Mouse (Mus musculus) right cerebral cortex, adult 2 months (tissue): ENCODE results near the gene Lars2.

ENCODE experiments used
- DNase-seq, 2 experiments: peaks; one replicate each; pipeline ENCODE4 v3.0.0; 2021 to 2022; ENCODE audit warnings: low spot score in 2 of 2

The Lars2 gene

DNA sequence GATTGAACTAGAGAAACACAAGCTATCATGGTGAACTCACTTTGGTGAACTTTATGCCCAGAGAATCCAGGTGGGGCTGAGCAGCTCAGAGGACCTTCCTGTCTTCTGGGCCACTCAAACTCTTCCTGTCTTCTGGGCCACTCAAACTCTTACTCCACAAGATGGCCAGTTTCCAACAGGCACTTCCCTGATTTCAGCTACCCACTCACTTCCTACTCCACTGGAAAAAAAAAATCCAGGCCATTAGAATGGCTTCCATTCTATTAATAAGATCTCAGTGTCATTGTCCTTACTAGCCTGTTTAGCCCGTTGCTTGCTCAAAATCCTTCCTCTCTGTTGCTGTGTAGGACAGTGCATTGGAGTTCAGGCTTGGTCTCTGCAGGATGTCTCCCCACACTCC is 108.8 kb downstream of the Lars2 start:
- DNase-seq, result no peak

- peak; percentile 20 to 21 for DNase-seq
Observed at GRCm38 (mm10) chr9:123478031-123478585, 111.4 kb downstream of the Lars2 start.

DNA sequence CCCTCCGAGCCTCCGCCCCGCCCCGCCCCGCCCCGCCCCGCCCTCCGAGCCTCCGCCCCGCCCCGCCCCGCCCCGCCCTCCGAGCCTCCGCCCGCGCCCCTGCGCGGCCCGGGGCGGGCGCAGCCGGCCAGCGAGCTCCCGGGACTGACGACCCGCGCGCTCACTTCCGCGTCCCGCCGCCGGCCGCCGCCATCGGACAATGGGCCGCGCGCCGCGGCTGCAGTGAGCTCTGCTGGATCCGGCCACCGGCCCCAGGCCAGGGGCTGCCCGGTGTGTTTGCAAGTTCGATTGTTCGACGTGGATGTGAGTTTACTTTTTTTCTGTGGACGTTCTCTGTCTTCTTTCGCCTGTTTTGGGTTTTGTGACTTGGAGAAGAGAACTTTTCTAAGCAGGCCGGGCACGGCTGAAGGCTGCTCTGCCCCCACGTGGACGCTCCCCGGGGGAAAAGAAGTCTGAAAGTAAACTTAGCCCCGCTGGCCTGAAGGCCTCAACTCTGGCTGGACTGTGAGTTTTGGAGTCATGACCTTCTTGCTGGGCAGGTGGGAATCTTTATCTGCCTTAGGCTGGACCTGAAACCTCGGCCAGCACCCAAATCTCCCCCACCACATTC is 112.0 kb downstream of the Lars2 start, which contains the start of gene Limd1:
TSS of gene Limd1 (plus strand) at position 121 of the 610 bp plus-strand sequence.
- DNase-seq, result peak; percentile 19 to 41

GRCm38 (mm10) chr9:123479196-123479669 is 112.5 kb downstream of the Lars2 start:
- no peak for DNase-seq

GRCm38 (mm10) chr9:123479876-123480252 is 113.1 kb downstream of the Lars2 start:
- DNase-seq, result no peak

DNA sequence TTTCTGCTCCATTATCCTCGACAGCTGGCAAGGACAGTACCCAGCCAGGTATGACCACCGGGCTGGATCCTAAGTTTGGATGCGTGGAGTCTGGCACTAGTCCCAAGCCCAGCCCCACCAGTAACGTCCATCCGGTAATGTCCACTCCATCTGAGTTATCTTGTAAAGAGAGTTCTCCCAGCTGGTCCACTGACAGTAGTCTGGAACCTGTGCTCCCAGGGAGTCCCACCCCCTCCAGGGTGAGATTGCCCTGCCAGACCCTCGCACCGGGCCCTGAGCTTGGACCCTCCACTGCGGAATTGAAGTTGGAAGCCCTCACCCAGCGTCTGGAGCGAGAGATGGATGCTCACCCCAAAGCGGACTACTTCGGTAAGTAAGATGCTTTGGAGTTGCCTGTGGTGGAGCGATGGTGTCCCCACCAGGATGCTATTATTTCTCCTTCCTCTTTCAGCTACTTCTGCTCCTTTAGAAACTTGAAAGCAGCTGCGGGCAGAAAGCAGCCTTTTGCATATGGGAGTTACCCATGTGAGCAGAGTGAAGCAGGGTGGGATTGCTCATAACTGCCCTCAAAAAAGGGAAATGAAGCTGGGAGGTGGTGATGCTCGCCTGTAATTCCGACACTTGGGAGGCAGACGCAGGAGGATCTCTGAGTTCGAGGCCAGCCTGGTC is 113.7 kb downstream of the Lars2 start:
- DNase-seq, result no peak

DNA sequence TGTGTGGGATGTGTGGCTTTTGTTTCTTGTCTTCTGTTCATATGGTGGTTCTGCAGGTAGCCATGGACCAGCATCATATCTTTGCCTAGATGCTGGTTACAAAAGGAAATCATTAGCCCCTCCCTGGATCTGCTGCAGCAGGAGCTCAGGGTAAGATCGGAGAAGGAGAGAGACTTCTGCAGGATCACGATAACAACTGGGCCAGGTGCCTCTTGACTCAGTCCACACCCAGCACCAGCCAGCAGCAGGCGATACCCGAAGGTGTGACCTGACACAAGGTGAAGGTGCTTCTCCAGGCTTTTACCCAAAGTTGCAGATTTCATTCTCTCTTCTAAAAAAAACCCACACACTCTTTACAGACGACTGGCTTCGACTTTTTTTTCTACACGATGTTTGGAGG is 114.4 kb downstream of the Lars2 start:
- DNase-seq, result no peak

DNA sequence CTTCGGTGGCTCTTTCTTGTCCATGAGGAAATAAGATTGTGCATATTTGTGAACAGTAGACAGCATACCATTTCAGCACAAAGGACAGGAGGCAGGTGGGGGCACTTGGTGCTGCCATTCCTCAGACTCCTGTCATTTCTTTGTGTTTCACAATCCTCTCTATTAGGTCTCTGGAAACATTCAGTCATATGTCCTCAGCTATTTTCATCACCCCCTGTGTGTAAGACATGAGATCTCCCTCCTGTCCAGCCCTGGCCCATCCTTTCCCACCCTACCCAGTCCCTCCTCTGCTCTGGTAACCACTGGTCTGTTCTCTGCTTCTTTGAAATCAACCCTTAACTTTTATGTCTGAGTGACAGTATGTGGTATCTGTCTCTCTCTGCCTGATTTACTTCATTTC is 116.9 kb downstream of the Lars2 start:
- no peak for DNase-seq

- DNase-seq, result no peak
Observed at GRCm38 (mm10) chr9:123484830-123485229, 118.1 kb downstream of the Lars2 start.

DNA sequence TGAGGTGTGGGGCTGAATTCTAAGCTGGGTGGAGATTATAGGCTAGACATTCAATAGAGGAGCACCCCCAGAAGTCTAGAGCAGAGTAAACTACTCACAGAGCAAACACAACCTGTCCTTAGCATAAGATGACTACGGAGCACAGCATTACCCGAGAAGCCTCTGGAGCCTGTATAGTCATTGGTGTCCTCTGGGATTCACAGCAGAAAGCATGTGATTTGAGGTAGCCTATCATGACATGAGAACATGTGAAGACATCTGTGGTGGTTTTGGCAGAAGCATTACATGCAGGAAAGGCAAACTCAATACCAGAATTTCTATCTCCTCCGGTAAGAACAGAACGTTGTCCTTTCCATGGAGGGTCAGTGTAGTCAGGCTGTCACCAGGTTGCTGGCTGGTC is 118.8 kb downstream of the Lars2 start:
- DNase-seq, result no peak

DNA sequence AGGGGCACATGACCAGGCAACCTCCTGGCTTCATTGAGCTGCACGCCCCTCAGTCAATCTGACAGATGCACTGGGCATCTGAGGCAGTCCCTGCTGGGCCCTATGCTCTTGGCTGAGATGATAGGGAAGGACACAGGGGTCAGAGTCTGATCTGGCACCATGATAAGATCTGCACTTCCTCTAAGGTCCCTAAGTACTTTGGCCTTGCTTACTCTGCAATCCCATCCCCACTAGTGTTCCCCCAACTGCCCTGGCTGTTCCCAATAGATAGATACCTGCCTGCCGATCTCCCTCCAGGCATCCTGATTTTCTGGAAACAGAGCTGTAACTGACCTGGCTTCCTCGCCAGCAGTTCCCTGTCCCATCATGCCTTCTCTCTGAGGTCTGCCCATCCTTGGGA is 119.9 kb downstream of the Lars2 start:
- DNase-seq, result no peak

GRCm38 (mm10) chr9:123489073-123489472 is 122.3 kb downstream of the Lars2 start:
- no peak for DNase-seq

DNA sequence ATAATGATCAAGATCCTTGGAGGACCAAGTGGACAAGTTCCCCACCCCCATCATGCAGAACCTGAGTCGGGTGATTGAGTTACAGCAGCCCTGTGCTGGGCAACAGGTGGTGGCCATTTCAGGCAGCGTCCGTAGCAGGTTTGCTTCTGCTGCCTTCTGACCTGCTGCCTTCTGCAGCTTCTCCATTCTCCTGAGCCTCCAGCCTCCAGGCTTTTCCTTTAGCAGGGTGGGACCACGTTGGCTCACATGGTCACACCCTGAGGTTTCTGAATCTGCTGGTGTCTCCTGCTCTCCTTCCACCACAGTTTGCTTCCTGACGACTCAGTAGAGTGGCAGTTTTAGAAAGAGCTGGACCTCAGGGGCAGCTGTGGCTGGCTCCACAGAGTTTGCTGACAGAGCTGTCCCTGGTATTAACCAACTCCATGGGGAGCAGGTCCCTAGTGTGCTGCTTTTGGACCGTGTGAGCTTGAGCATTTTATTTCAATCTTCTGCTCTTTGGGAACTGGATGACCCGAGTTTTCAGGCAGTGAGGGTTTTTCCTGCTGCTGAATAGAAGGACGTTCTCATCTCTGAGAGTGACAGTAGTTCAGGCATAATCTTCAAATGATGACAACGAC is 123.1 kb downstream of the Lars2 start:
- DNase-seq, result no peak

- DNase-seq, result no peak
Observed at GRCm38 (mm10) chr9:123490930-123491329, 124.2 kb downstream of the Lars2 start.

DNA sequence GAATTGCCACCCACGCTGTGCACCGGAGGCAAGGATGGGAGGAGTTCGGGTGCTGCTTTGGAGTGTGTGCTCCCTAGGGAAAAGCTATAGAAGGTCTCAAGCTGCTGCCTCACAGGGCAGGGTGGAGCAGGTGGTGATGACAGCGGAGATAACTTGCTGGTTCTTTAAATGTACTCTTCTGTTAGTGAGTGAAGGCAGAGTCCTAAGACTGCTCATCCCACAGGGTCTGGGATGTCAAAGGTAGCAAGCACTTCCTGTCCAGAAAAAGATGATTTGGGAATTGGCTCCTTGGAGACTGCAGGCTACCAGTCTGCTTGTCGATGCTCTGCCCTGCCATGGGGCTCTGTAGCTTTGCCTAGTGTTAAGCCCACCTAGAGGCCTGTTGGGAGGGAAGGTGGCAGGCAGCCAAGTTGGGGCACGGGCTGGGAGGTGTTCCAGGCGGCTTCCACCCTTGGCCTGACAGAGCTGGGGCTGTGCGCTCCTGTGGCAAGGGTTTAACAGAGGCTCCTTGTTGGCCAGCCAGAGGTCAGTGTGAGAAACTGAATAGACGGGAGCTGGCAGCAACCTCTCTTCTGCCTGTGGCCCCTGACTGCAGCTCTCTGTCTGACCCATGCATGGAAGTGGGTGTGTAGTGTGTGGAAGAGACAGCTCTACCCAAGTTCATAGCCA is 125.3 kb downstream of the Lars2 start:
- DNase-seq, result peak in 1 of 2 experiments; percentile 30

DNA sequence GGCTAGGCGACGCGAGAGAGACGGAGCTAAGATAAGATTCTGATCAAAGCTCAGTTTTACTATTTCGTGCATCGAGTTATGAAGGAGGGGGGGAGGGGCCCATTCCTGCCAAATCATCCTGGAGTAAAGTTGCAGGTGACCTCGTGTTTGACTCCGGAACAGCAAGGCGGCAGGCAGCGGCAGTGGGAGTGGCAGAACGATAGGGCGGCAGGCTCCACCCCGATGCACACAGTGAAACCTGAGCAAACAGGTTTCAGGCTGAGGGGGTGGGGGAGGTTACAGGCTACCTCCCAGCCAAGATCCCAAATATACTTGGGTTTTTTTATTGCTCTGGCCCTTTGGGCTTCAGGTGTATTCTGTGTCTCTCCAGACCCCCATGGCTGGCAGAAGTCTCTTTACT is 129.9 kb downstream of the Lars2 start:
- no peak for DNase-seq

- DNase-seq, result no peak
Observed at GRCm38 (mm10) chr9:123497906-123498305, 131.2 kb downstream of the Lars2 start.

DNA sequence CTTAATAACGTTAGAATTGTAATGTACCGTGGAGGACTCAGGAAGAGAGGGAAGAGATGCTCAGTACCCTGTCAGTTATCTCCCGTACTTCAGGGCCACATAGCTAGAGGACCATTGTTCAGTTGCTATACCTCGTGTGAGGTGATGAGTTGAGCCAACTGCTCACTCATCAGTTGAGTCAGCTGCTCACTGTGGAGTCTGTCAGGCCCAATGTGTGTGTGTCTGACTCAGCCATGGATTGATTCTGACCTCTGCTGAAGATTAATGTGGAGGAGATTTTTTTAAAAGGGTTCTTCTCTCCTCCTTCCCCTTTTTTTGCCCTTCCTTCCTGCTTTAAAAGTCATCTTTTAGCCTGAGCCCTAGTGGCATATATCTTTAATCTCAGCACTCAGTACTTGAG is 133.8 kb downstream of the Lars2 start:
- DNase-seq, result no peak

- peak; percentile 64 to 69 for DNase-seq
Observed at GRCm38 (mm10) chr9:123503171-123503834, 136.6 kb downstream of the Lars2 start.

GRCm38 (mm10) chr9:123504325-123504724 is 137.6 kb downstream of the Lars2 start:
- DNase-seq, result peak in 1 of 2 experiments; percentile 42

DNA sequence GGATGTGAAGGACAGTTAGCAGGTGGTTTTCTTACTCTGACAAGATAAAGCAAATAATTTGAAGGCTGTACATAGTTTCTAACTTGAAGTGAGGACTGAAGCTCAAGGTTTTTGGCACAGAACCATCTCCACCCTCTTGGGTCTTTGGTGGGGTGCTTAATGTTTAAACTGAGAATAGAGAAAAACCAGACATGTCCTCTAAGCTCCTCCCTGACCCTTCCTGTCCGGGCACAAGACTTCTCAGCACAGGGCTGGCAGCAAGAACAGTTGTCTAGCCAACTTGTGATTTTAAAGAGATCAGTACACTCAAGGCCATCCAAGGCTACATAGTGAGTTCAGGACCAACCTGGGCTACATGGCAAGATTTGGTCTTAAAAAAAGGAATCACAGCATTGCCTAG is 138.9 kb downstream of the Lars2 start:
- no peak for DNase-seq
